Mouse (Mus musculus) G1E-ER4 (cell line): Measurements from ENCODE around the gene Dock3. TPM values are rescaled to one million over a fixed set of nuclear protein-coding genes. Genes with fewer than 3 reads are reported as not detected.

ENCODE experiments used
- GATA1 ChIP-seq: IDR thresholded peaks from one replicate; pipeline ENCODE4 v1.8.0; 2012; ENCODE audit warnings: low read length, inconsistent platforms
- polyA plus RNA-seq: library from polyadenylated mRNA; stranded (reverse); fragments of >175 nt; gene quantifications from 2 replicates; pipeline ENCODE4 v1.2.3, GENCODE M21; 2012

Gene Dock3
- not detected in 2 replicates for polyA plus RNA-seq

DNA sequence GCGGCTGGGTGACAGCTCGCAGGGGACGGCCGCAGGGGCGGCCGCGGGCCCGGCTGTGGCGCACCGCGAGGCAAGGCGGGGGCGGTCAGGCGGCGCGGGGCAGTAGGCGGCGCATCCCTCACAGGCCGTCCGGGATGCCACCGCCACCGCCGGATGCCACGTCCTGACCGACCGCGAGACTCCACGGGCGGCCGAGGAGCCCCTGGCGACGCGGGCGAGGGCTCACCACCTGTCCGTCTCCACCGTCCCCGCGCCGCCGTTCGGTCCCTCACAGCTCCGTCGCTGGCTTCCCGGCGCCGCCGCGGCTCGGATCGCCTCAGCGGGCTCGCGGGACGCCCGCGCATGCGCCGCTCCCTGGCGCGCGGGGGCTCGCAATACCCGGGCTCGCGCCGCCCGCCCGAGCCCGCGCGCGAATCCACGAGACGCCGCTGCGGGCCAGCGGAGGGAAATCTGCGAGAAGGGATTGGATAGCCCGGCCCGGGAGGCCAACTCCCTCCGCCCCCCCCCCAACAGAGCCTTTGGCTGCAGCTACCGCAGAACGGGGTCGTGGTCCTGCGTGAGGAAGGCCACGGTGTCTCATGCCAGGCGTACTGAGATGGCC is at the start of gene Dock3:
Gene Dock3, minus strand, starts transcription at position 371 of the 601 bp plus-strand sequence.
- TF ChIP-seq GATA1 = no peak

GRCm38 (mm10) chr9:107280322-107281027 is 48.8 kb upstream of the Dock3 start:
- TF ChIP-seq GATA1 = no peak

DNA sequence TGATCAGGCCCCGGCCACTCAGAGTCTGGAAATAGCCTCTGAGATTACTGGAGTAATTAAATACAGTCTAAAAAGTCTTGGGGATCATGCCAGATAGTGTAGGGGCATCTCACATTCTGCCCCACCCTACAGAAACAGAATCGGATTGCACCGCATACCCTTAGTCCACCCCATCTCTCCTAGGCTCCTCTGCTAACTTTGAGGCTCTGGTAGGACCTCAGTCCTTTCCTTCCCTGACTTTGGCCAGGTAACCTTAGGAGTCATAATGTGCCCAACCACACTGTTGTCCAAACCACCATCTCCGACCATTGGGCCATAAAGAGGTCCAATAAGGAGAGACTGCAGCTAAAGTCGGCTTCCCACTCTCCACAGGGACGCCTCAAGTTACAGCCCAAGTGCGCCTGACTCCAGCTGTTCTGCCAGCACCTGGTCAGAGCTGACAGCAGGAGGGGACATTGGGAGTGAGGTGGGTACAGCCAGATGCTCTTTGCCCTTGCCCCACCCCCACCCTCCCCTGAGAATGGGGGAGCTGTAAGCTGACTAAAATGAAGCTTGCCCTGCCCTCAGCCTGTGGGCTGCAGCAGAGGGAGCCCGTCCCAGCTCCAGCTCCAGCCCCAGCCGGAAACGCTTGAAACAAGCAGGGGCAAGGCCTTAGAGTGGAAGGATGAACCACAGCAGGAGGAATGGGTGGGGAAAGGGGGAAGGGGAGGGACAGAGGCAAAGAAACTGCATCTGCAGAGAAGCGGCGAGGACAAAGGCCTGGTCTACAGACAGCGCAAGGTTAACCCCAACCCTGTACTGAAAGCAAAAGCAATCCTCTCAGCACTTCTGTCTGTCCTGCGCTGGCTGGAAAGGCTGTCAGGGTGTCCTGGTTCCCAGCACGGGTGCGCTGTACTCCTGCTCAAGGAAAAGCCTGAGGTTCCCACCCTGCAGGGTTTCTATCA is 47.9 kb upstream of the Dock3 start:
- no peak for TF ChIP-seq GATA1

- no peak for TF ChIP-seq GATA1
Measured at GRCm38 (mm10) chr9:107278527-107279377, 47.0 kb upstream of the Dock3 start.

DNA sequence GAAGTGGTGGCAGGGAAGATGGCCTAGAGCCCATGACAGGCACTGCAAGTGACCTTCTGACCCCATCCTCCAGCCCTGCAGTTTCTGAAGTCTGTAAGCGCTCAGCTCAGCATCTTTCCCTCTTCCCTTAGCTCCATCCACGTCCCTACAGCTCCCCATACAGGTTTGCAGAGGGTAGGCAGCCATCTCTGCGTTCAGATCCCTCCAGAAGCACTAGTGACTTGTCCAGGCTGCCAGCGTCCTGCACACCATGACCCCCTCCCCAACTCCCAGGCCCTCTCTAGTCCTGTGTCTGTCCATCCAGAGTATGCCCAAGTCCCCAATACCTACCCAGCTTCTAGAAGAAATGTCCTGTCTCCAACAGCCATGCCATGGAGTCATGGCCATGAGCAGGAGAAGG is 46.4 kb upstream of the Dock3 start:
- TF ChIP-seq GATA1 = no peak

DNA sequence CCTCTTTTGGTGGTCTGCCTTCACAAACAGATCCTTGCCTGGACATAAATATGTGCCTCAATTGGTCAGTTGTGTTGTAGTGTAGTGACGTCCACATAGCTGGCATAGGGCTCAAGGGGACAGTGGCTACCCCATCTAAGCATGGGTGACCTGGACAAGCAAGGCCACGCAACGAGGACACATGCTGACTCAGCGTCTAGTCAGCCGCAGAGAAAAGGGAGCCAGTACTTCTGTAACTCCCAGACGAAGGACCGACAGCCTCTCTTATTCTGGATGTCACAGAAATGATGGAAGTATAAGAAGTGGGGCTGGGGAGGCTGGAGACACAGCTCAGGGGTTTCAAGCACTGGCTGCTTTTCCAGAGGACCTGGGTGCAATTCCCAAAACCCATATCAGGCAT is 45.9 kb upstream of the Dock3 start:
- TF ChIP-seq GATA1 = no peak

- TF ChIP-seq GATA1 = no peak
Measured at GRCm38 (mm10) chr9:107275710-107276109, 44.0 kb upstream of the Dock3 start.

DNA sequence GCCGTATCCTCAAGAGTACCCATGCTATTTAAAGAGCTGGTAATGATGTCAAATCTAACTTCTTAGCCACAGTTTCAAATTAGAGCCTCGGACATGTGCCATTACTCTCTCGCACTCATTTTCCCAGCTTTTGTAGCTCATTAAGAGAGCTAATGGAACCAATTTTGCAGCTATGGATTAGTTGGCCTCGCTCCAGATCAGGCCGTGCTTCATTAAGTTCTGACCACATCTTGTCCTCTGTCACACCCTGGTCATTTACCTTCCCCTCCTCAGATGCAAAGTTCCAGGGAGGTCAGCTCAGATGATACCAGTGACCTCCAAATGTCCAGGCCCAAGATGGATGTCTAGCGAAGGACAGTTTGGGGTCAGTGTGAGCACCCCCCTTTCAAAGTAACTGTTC is 43.0 kb upstream of the Dock3 start:
- TF ChIP-seq GATA1 = no peak

DNA sequence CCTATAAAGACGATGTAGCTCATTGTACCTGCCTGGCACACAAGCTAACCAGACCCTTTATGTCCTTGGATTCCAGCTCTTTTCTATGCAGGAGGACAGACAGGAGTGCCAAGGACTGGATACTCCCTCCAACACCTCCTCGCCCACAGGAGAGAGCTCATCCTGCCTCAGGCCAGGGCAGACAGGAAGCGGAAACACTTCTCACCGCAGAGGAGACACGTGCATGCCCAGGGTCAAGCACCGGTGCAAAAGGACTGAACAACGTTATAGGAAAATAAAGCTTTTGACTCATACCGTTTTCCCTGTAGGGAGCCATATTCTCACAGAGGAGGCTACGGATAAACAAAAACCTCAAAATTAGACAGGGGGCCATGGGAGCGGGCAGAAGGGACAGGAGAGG is 41.5 kb upstream of the Dock3 start:
- TF ChIP-seq GATA1 = no peak

DNA sequence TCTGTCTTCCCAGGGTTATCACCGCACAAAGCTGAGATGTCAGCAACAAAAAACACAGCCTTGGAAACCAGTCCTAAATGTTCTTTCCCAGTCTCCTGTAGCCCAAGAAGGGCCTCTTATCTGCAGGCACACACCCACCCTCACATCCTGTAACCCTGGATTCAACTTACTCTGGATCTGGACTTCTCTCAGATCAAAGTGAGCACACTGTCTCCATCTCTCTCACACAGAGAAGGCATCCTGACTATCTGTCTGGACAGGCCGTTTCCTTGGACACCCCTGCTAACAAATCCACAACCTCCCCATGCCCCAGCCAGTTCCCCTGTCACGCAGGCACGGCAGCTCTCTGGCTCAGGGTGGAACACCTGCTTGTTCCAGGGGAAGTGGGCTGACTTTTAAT is 40.6 kb upstream of the Dock3 start:
- TF ChIP-seq GATA1 = no peak

- TF ChIP-seq GATA1 = no peak
Measured at GRCm38 (mm10) chr9:107271177-107271938, 39.6 kb upstream of the Dock3 start.

GRCm38 (mm10) chr9:107269772-107270171 is 38.1 kb upstream of the Dock3 start:
- TF ChIP-seq GATA1 = no peak

DNA sequence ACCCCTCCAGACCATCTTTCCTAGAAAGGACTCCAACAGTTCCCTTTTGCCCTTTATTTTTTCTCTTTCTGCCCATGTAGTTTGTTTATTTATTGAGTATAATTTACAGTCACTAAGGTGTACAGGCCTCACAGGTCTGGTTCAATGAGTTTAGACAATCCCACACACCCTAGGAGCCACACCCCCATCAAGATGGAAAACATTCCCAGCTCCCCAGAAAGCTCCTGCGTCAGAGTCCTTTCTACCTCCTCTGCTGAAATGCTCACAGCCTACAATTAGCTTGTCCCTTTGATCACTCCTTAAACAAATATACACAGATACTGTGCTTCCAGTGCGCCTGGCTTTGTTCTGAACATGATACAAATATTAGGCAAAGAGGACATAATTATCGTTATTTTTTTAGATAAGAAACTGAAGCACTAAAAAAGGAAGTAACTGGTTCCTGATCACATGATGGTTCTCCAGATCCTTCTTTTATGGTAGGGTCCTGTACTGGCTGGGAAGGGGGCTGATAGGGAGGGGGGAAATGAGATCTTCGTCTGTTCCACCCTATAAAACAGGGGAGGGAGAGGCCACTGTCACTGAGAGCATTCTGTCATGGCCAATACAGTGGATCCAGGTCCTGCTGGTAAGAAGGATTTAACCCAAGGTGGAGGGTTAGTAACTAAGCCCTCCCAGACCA is 36.2 kb upstream of the Dock3 start:
- no peak for TF ChIP-seq GATA1

- TF ChIP-seq GATA1 = no peak
Measured at GRCm38 (mm10) chr9:107267028-107267427, 35.3 kb upstream of the Dock3 start.
